Mouse (Mus musculus) megakaryocyte progenitor cell, adult 5-6 weeks (primary cell): ENCODE data around the gene 1700088E04Rik. TPM values are rescaled to one million over a fixed set of nuclear protein-coding genes. Genes with fewer than 3 reads are reported as not detected.

ENCODE experiments used
- ATAC-seq: replicated peaks from 2 replicates; pipeline ENCODE4 v1.8.0; 2016; ENCODE audit warnings: mild to moderate bottlenecking, moderate TSS enrichment, inconsistent platforms; ENCODE audit not compliant: poor library complexity
- total RNA-seq, 2 experiments: library from RNA; stranded (forward) in 1 of 2; stranded (reverse) in 1 of 2; fragments of 157-497, 149-512 nt in 1 of 2; fragments of 200-1000 nt in 1 of 2; gene quantifications; 2 replicates each; pipeline versions ENCODE4 v1.2.3 to v1.2.4; 2015 to 2017

1700088E04Rik gene
- total RNA-seq, 2 experiments from 2014 or later = 0.99 TPM; not detected in 1

GRCm38 (mm10) chr15:79101531-79101930 lies 39.5 kb downstream of the 1700088E04Rik start:
- no peak for ATAC-seq

GRCm38 (mm10) chr15:79100391-79100790 lies 40.7 kb downstream of the 1700088E04Rik start:
- no peak for ATAC-seq

GRCm38 (mm10) chr15:79099456-79099855 lies 41.6 kb downstream of the 1700088E04Rik start:
- ATAC-seq = no peak

- no peak for ATAC-seq
Observed at GRCm38 (mm10) chr15:79098868-79099267, 42.2 kb downstream of the 1700088E04Rik start.

- ATAC-seq = no peak
Observed at GRCm38 (mm10) chr15:79098220-79098619, 42.8 kb downstream of the 1700088E04Rik start.

GRCm38 (mm10) chr15:79097611-79098025 lies 43.4 kb downstream of the 1700088E04Rik start:
- peak; percentile 78 for ATAC-seq

- ATAC-seq = no peak
Observed at GRCm38 (mm10) chr15:79097135-79097534, 43.9 kb downstream of the 1700088E04Rik start.

- ATAC-seq = no peak
Observed at GRCm38 (mm10) chr15:79096556-79096955, 44.5 kb downstream of the 1700088E04Rik start.

GRCm38 (mm10) chr15:79095483-79095882 lies 45.6 kb downstream of the 1700088E04Rik start:
- ATAC-seq = no peak

GRCm38 (mm10) chr15:79093083-79093839 lies 47.8 kb downstream of the 1700088E04Rik start:
- ATAC-seq = no peak

- no peak for ATAC-seq
Observed at GRCm38 (mm10) chr15:79092284-79092683, 48.8 kb downstream of the 1700088E04Rik start.

GRCm38 (mm10) chr15:79079567-79079966 lies 61.5 kb downstream of the 1700088E04Rik start:
- ATAC-seq = no peak

Other genes starting within 250 kb of the 1700088E04Rik start
- not detected in 2 replicates for gene Gm49510, start 241.6 kb downstream of the 1700088E04Rik start, total RNA-seq (2015)
- 1.2 and 2.6 TPM in 2 replicates for gene Gm49510, start 241.6 kb downstream of the 1700088E04Rik start, total RNA-seq (2017)
- gene Sh3bp1, start 241.5 kb downstream of the 1700088E04Rik start, total RNA-seq (2015) = 42.5 and 55.8 TPM in 2 replicates
- gene Sh3bp1, start 241.5 kb downstream of the 1700088E04Rik start, total RNA-seq (2017) = 18.9 and 22.9 TPM in 2 replicates
- gene Pdxp, start 227.3 kb downstream of the 1700088E04Rik start, total RNA-seq (2015) = 9.5 and 12.8 TPM in 2 replicates
- gene Pdxp, start 227.3 kb downstream of the 1700088E04Rik start, total RNA-seq (2017) = 5.0 and 8.8 TPM in 2 replicates
- gene Lgals1, start 214.5 kb downstream of the 1700088E04Rik start, total RNA-seq (2015) = 480 and 550 TPM in 2 replicates
- gene Lgals1, start 214.5 kb downstream of the 1700088E04Rik start, total RNA-seq (2017) = 648 and 851 TPM in 2 replicates
- gene Nol12, start 206.3 kb downstream of the 1700088E04Rik start, total RNA-seq (2015) = 38.7 and 47.6 TPM in 2 replicates
- 19.9 and 25.2 TPM in 2 replicates for gene Nol12, start 206.3 kb downstream of the 1700088E04Rik start, total RNA-seq (2017)
- 66.0 and 71.4 TPM in 2 replicates for gene Triobp, start 193.5 kb downstream of the 1700088E04Rik start, total RNA-seq (2015)
- gene Triobp, start 193.5 kb downstream of the 1700088E04Rik start, total RNA-seq (2017) = 20.7 and 26.0 TPM in 2 replicates
- 11.1 and 14.5 TPM in 2 replicates for gene H1f0, start 112.8 kb downstream of the 1700088E04Rik start, total RNA-seq (2015)
- gene H1f0, start 112.8 kb downstream of the 1700088E04Rik start, total RNA-seq (2017) = 24.3 and 29.0 TPM in 2 replicates
- gene Galr3, start 99.4 kb downstream of the 1700088E04Rik start, total RNA-seq (2015) = 0.15 and 0.69 TPM in 2 replicates
- 0.29 and 0.91 TPM in 2 replicates for gene Galr3, start 99.4 kb downstream of the 1700088E04Rik start, total RNA-seq (2017)
- 16.0 and 17.3 TPM in 2 replicates for gene Ankrd54, start 78.4 kb downstream of the 1700088E04Rik start, total RNA-seq (2015)
- 11.2 and 18.8 TPM in 2 replicates for gene Ankrd54, start 78.4 kb downstream of the 1700088E04Rik start, total RNA-seq (2017)
- gene Eif3l, start 66.1 kb downstream of the 1700088E04Rik start, total RNA-seq (2015) = 192 and 203 TPM in 2 replicates
- 259 and 271 TPM in 2 replicates for gene Eif3l, start 66.1 kb downstream of the 1700088E04Rik start, total RNA-seq (2017)
- 4.8 and 5.6 TPM in 2 replicates for gene Micall1, start 32.4 kb downstream of the 1700088E04Rik start, total RNA-seq (2015)
- gene Micall1, start 32.4 kb downstream of the 1700088E04Rik start, total RNA-seq (2017) = 3.6 and 5.5 TPM in 2 replicates
- gene Polr2f, start 244 bp downstream of the 1700088E04Rik start, total RNA-seq (2015) = 76.7 and 114 TPM in 2 replicates
- gene Polr2f, start 244 bp downstream of the 1700088E04Rik start, total RNA-seq (2017) = 88.6 and 104 TPM in 2 replicates
- not detected in 2 replicates for gene Sox10, start 24.0 kb upstream of the 1700088E04Rik start, total RNA-seq (2015)
- not detected in 2 replicates for gene Sox10, start 24.0 kb upstream of the 1700088E04Rik start, total RNA-seq (2017)
- 4.1 and 8.3 TPM in 2 replicates for gene Pick1, start 87.9 kb upstream of the 1700088E04Rik start, total RNA-seq (2015)
- 8.8 and 9.0 TPM in 2 replicates for gene Pick1, start 87.9 kb upstream of the 1700088E04Rik start, total RNA-seq (2017)
- gene Gm49486, start 88.1 kb upstream of the 1700088E04Rik start, total RNA-seq (2015) = 0.22 and 0.46 TPM in 2 replicates
- gene Gm49486, start 88.1 kb upstream of the 1700088E04Rik start, total RNA-seq (2017) = not detected in 2 replicates
- gene Slc16a8, start 113.5 kb upstream of the 1700088E04Rik start, total RNA-seq (2015) = not detected in 2 replicates
- not detected in 2 replicates for gene Slc16a8, start 113.5 kb upstream of the 1700088E04Rik start, total RNA-seq (2017)
- 0.27 and 0.34 TPM in 2 replicates for gene Baiap2l2, start 144.3 kb upstream of the 1700088E04Rik start, total RNA-seq (2015)
- not detected in 2 replicates for gene Baiap2l2, start 144.3 kb upstream of the 1700088E04Rik start, total RNA-seq (2017)
- 6.9 and 8.4 TPM in 2 replicates for gene Pla2g6, start 187.1 kb upstream of the 1700088E04Rik start, total RNA-seq (2015)
- 6.6 and 6.9 TPM in 2 replicates for gene Pla2g6, start 187.1 kb upstream of the 1700088E04Rik start, total RNA-seq (2017)
- gene Maff, start 205.4 kb upstream of the 1700088E04Rik start, total RNA-seq (2015) = 3.2 and 3.9 TPM in 2 replicates
- 1.5 and 1.7 TPM in 2 replicates for gene Maff, start 205.4 kb upstream of the 1700088E04Rik start, total RNA-seq (2017)